ENCODE assay signal across 22 mouse cellular contexts in genomic region chr4:140214406-140214805, GRCm38 (mm10). TPM values are rescaled to one million over a fixed set of nuclear protein-coding genes. Genes with fewer than 3 reads are reported as not detected.
DNase-seq lines count a peak whose midpoint lies in the region; ATAC-seq lines count a peak whose summit lies in the region.
"Had no signal": no experiment of that assay in that cellular context is flagged by ENCODE, and none has a peak within 500 bp of the region (broad histone marks: within the 10 kb centered on the region; RNA-seq: fewer than 3 reads in every experiment).

No protein-coding gene starts in this region.

- H3K27me3 ChIP-seq in hindbrain, embryonic 12.5 days, result peaks cover 4% of the 10 kb centered on the region
- no peaks in the 10 kb centered on the region for H3K27me3 ChIP-seq in hindbrain, embryonic 14.5 days (ENCODE audit: control insufficient read depth, insufficient read depth, low read length)
- H3K27me3 ChIP-seq in midbrain, embryonic 13.5 days, result peaks cover 4% of the 10 kb centered on the region
- H3K27me3 ChIP-seq in midbrain, embryonic 11.5 days (ENCODE audit: control insufficient read depth, insufficient read depth, low read length), result peaks cover 10% of the 10 kb centered on the region
- H3K27me3 ChIP-seq in neural tube, embryonic 13.5 days, result no peaks in the 10 kb centered on the region
- H3K27me3 ChIP-seq: hindbrain, embryonic 15.5 days had no signal

- H3K36me3 ChIP-seq in hindbrain, embryonic 12.5 days, result no peaks in the 10 kb centered on the region
- no peaks in the 10 kb centered on the region for H3K36me3 ChIP-seq in hindbrain, embryonic 14.5 days (replicated peaks; ENCODE audit: control insufficient read depth, insufficient read depth)
- H3K36me3 ChIP-seq in midbrain, embryonic 13.5 days, result no peaks in the 10 kb centered on the region
- no peaks in the 10 kb centered on the region for H3K36me3 ChIP-seq in midbrain, embryonic 11.5 days (ENCODE audit: control insufficient read depth, insufficient read depth, low read length)
- H3K36me3 ChIP-seq in neural tube, embryonic 13.5 days, result no peaks in the 10 kb centered on the region
- H3K36me3 ChIP-seq: embryonic facial prominence, embryonic 15.5 days; G1E; hindbrain, embryonic 15.5 days had no signal

- H3K9me3 ChIP-seq in hindbrain, embryonic 12.5 days (replicated peaks), result no peaks in the 10 kb centered on the region
- no peaks in the 10 kb centered on the region for H3K9me3 ChIP-seq in hindbrain, embryonic 14.5 days (ENCODE audit: control insufficient read depth, low read length)
- H3K9me3 ChIP-seq in midbrain, embryonic 13.5 days, result no peaks in the 10 kb centered on the region
- no peaks in the 10 kb centered on the region for H3K9me3 ChIP-seq in midbrain, embryonic 11.5 days (ENCODE audit: control insufficient read depth, low read length)
- no peaks in the 10 kb centered on the region for H3K9me3 ChIP-seq in neural tube, embryonic 13.5 days
- H3K9me3 ChIP-seq: embryonic facial prominence, embryonic 15.5 days; hindbrain, embryonic 15.5 days had no signal

- 53% methylated on average over 14 of the region's 14 CpGs for WGBS in hindbrain, embryonic 12.5 days
- WGBS in hindbrain, embryonic 14.5 days, result 46% methylated on average over 14 of the region's 14 CpGs
- WGBS in midbrain, embryonic 13.5 days, result 60% methylated on average over 14 of the region's 14 CpGs
- whole genome bisulfite sequencing in midbrain, embryonic 11.5 days, result 75% methylated on average over 14 of the region's 14 CpGs
- WGBS in neural tube, embryonic 13.5 days, result 36% methylated on average over 14 of the region's 14 CpGs

- ATAC-seq in hindbrain, embryonic 12.5 days (ENCODE audit: low FRiP score), result no peak
- ATAC-seq in hindbrain, embryonic 14.5 days (ENCODE audit: low FRiP score), result no peak
- no peak for ATAC-seq in midbrain, embryonic 13.5 days
- no peak for ATAC-seq in midbrain, embryonic 11.5 days (ENCODE audit: low FRiP score)
- ATAC-seq in neural tube, embryonic 13.5 days (ENCODE audit: low read depth), result no peak
- ATAC-seq: activated CD4-positive, CD25-positive, alpha-beta regulatory T cell, adult 4 months had no signal

- no peak overlapping the region for H3K27ac ChIP-seq in hindbrain, embryonic 12.5 days
- no peak overlapping the region for H3K27ac ChIP-seq in hindbrain, embryonic 14.5 days
- peak overlapping the region; percentile 9; the same call in 1 of the 2 replicates for H3K27ac ChIP-seq in midbrain, embryonic 13.5 days
- no peak overlapping the region for H3K27ac ChIP-seq in midbrain, embryonic 11.5 days (ENCODE audit: low read depth, low read length)
- peak overlapping the region; percentile 40; the same call in 1 of the 2 replicates for H3K27ac ChIP-seq in neural tube, embryonic 13.5 days (replicated peaks)
- H3K27ac ChIP-seq: embryonic facial prominence, embryonic 15.5 days; hindbrain, embryonic 15.5 days had no signal

- H3K4me1 ChIP-seq in hindbrain, embryonic 12.5 days, result peaks cover 50% of the 10 kb centered on the region
- H3K4me1 ChIP-seq in hindbrain, embryonic 14.5 days (replicated peaks; ENCODE audit: control insufficient read depth, insufficient read depth, low read length), result peaks cover 23% of the 10 kb centered on the region
- peaks cover 75% of the 10 kb centered on the region for H3K4me1 ChIP-seq in midbrain, embryonic 13.5 days (replicated peaks)
- H3K4me1 ChIP-seq in midbrain, embryonic 11.5 days (ENCODE audit: control insufficient read depth, insufficient read depth, low read length), result peaks cover 38% of the 10 kb centered on the region
- H3K4me1 ChIP-seq in neural tube, embryonic 13.5 days (replicated peaks), result peaks cover 61% of the 10 kb centered on the region
- H3K4me1 ChIP-seq: embryonic facial prominence, embryonic 15.5 days had no signal

- H3K4me3 ChIP-seq in hindbrain, embryonic 12.5 days, result no peak overlapping the region
- H3K4me3 ChIP-seq in hindbrain, embryonic 14.5 days (replicated peaks; ENCODE audit: low read length), result no peak overlapping the region
- no peak overlapping the region for H3K4me3 ChIP-seq in midbrain, embryonic 13.5 days (replicated peaks)
- no peak overlapping the region for H3K4me3 ChIP-seq in midbrain, embryonic 11.5 days (ENCODE audit: low read depth, low read length)
- no peak overlapping the region for H3K4me3 ChIP-seq in neural tube, embryonic 13.5 days
- H3K4me3 ChIP-seq: embryonic facial prominence, embryonic 15.5 days; hindbrain, embryonic 15.5 days; myocyte had no signal

- no peak overlapping the region for H3K4me2 ChIP-seq in hindbrain, embryonic 12.5 days (replicated peaks)
- no peak overlapping the region for H3K4me2 ChIP-seq in hindbrain, embryonic 14.5 days (replicated peaks)
- H3K4me2 ChIP-seq in midbrain, embryonic 13.5 days (replicated peaks), result no peak overlapping the region
- H3K4me2 ChIP-seq in midbrain, embryonic 11.5 days, result no peak overlapping the region
- no peak overlapping the region for H3K4me2 ChIP-seq in neural tube, embryonic 13.5 days
- H3K4me2 ChIP-seq: embryonic facial prominence, embryonic 15.5 days; heart, embryonic 11.5 days; hindbrain, embryonic 15.5 days; liver, embryonic 11.5 days had no signal

- peak overlapping the region; percentile 19; the same call in 1 of the 2 replicates for H3K9ac ChIP-seq in hindbrain, embryonic 12.5 days
- H3K9ac ChIP-seq in hindbrain, embryonic 14.5 days, result no peak overlapping the region
- H3K9ac ChIP-seq in midbrain, embryonic 13.5 days (replicated peaks), result no peak overlapping the region
- H3K9ac ChIP-seq in midbrain, embryonic 11.5 days (ENCODE audit: low read length), result no peak overlapping the region
- no peak overlapping the region; the same call in 1 of the 2 replicates for H3K9ac ChIP-seq in neural tube, embryonic 13.5 days
- H3K9ac ChIP-seq: embryonic facial prominence, embryonic 15.5 days; hindbrain, embryonic 15.5 days had no signal

- no peak for DNase-seq in hindbrain, embryonic 14.5 days (ENCODE audit: low spot score)
- no peak for DNase-seq in midbrain, embryonic 11.5 days (ENCODE audit: low spot score, missing footprints)
- peak; percentile 38 for DNase-seq in adrenal gland, postnatal 10 days
- DNase-seq in cerebellum, adult 18-20 months, result no peak
- DNase-seq: cerebellum, postnatal 14 days; embryo, embryonic 11 days; heart, postnatal 10 days; lung, adult 18-20 months; lung, postnatal 4 days; right cerebral cortex, adult 18-20 months; thymus, postnatal 25 days had no signal

RNA-seq across cellular contexts. Expression of gene Igsf21, which starts 32.2 kb away (rescaled TPM):
- polyA plus RNA-seq in hindbrain, embryonic 12.5 days (2016; fragmentation: Nextera tagmentation; extraction: Ambion mirVana), result 14.7 and 15.0 TPM in 2 replicates
- 64.4 and 75.1 TPM in 2 replicates for polyA plus RNA-seq in hindbrain, embryonic 14.5 days (2014; fragmentation: Nextera tagmentation; extraction: Ambion mirVana)
- polyA plus RNA-seq in midbrain, embryonic 13.5 days (2015; fragmentation: Nextera tagmentation; extraction: Ambion mirVana), result 57.0 and 58.9 TPM in 2 replicates
- 15.2 and 16.5 TPM in 2 replicates for polyA plus RNA-seq in midbrain, embryonic 11.5 days (2014; fragmentation: Nextera tagmentation; extraction: Ambion mirVana)
- 1 to 10 TPM; 7.0 to 9.8 TPM for total RNA-seq in adrenal gland, postnatal 10 days (2021)
- polyA plus RNA-seq in neural tube, embryonic 13.5 days (2015; fragmentation: Nextera tagmentation; extraction: Ambion mirVana), result 53.1 and 55.7 TPM in 2 replicates
- total RNA-seq: G1E; granulocyte monocyte progenitor cell, adult 5-6 weeks had no signal
- polyA plus RNA-seq: activated CD4-positive, CD25-positive, alpha-beta regulatory T cell, adult 4 months; G1E; myocyte had no signal

Comparison
In these comparisons a context has a peak if more than half of its experiments do, and no peak if none do; other contexts are left out.
1. H3K27ac ChIP-seq: peak in midbrain, embryonic 13.5 days (single experiment) and neural tube, embryonic 13.5 days (single experiment); none in hindbrain, embryonic 12.5 days (single experiment), hindbrain, embryonic 14.5 days (single experiment) and midbrain, embryonic 11.5 days (single experiment).